Mouse (Mus musculus) forebrain, postnatal 0 days (tissue): ENCODE measurements at regions not wholly inside any gene's neighbourhood (a gene's known extent, or its start where the extent isn't known, plus 50 kb on each side); places are given as distances from the start of the nearest gene placed in this dataset.
"Not testable (repeated sequence)": the region's sequence is repeated elsewhere in the genome, so short reads cannot be mapped to it uniquely, and the experiment has no call there.

Experiments used
- ATAC-seq: fragments of 200-750 bp; cut with Nextera tagmentation; 2 replicates; pipeline ENCODE4 v1.8.0; 2017; ENCODE audit warnings: mild to moderate bottlenecking, moderate library complexity
- DNase-seq: peaks from one replicate; pipeline ENCODE4 v3.0.0-alpha.2; 2015
- H3K27ac ChIP-seq: fragments of 300-500 bp; sonication (generic); 2 replicates; pipeline ENCODE4 v1.5.1; 2014; ENCODE audit warnings: low read depth, mild to moderate bottlenecking, antibody characterized with exemption, low read length, moderate library complexity, mixed read lengths
- H3K27me3 ChIP-seq: fragments of 300-500 bp; sonication (generic); 2 replicates; pipeline ENCODE4 v1.6.1; 2014; ENCODE audit warnings: mild to moderate bottlenecking, low read length, mixed read lengths; ENCODE audit not compliant: insufficient read depth
- H3K36me3 ChIP-seq: fragments of 300-500 bp; sonication (generic); 2 replicates; pipeline ENCODE4 v1.6.1; 2014; ENCODE audit warnings: mild to moderate bottlenecking, moderate library complexity; ENCODE audit not compliant: insufficient read depth
- H3K4me1 ChIP-seq: fragments of 300-500 bp; sonication (generic); 2 replicates; pipeline ENCODE4 v1.6.1; 2014; ENCODE audit warnings: antibody characterized with exemption; ENCODE audit not compliant: insufficient read depth
- H3K4me2 ChIP-seq: fragments of 300-500 bp; sonication (generic); 2 replicates; pipeline ENCODE4 v1.6.1; 2014; ENCODE audit warnings: low read depth, mild to moderate bottlenecking, moderate library complexity
- H3K4me3 ChIP-seq: fragments of 300-500 bp; sonication (generic); 2 replicates; pipeline ENCODE4 v1.5.1; 2014; ENCODE audit warnings: low read depth, low read length, mixed read lengths
- H3K9ac ChIP-seq: fragments of 300-500 bp; sonication (generic); 2 replicates; pipeline ENCODE4 v1.6.1; 2014; ENCODE audit warnings: mild to moderate bottlenecking
- H3K9me3 ChIP-seq: fragments of 300-500 bp; sonication (generic); 2 replicates; pipeline ENCODE4 v1.6.1; 2016; ENCODE audit warnings: low read length
- CTCF ChIP-seq: sonication (generic); IDR thresholded peaks from 2 replicates; pipeline ENCODE4 v1.5.1; 2016; ENCODE audit warnings: antibody characterized with exemption, control low read depth, low read depth
- WGBS: fragments of 180-500 bp; shearing (Covaris S2); extraction: QIAGEN DNeasy Blood & Tissue Kit; methylation state at CpG from one replicate; pipeline ENCODE4 v1.1.7; 2014; 5-methylcytosine and 5-hydroxymethylcytosine counted together

- no peak for DNase-seq
- TF ChIP-seq CTCF, result no peak
- WGBS, result 35% methylated on average over 4 of the region's 4 CpGs
- Histone ChIP-seq H3K9ac (no peak overlapping the region), H3K27ac (no peak overlapping the region), H3K27me3 (no peaks in the 10 kb centered on the region), H3K9me3 (no peaks in the 10 kb centered on the region), H3K4me3 (no peak overlapping the region), H3K36me3 (no peaks in the 10 kb centered on the region), H3K4me2 (no peak overlapping the region), H3K4me1 (no peaks in the 10 kb centered on the region)
- ATAC-seq, result no peak
Measured at GRCm38 (mm10) chr11:41261254-41261653, 506.1 kb upstream of the Ccng1 start.

- H3K36me3 ChIP-seq, result no peaks in the 10 kb centered on the region
- DNase-seq (peak; percentile 18), ATAC-seq (no peak)
- no peaks in the 10 kb centered on the region for H3K27me3 ChIP-seq
- no peak overlapping the region for H3K27ac ChIP-seq
- H3K4me3 ChIP-seq, result peak overlapping the region; percentile 4; the same call in 1 of the 2 replicates
- no peaks in the 10 kb centered on the region for H3K9me3 ChIP-seq
- H3K4me2 ChIP-seq, result peak overlapping the region; percentile 23
- WGBS, result 38% methylated on average over 18 of the region's 18 CpGs
- H3K4me1 ChIP-seq, result no peaks in the 10 kb centered on the region
- no peak for TF ChIP-seq CTCF
- no peak overlapping the region for H3K9ac ChIP-seq
Measured at GRCm38 (mm10) chr11:41259915-41260619, 505.0 kb upstream of the Ccng1 start.

- not testable (repeated sequence) for H3K4me3 ChIP-seq, DNase-seq, H3K36me3 ChIP-seq, ATAC-seq, H3K27me3 ChIP-seq, H3K9me3 ChIP-seq, H3K27ac ChIP-seq, H3K4me2 ChIP-seq, H3K4me1 ChIP-seq, H3K9ac ChIP-seq
- 27% methylated on average over 3 of the region's 3 CpGs for WGBS
Measured at GRCm38 (mm10) chr11:41214501-41214900, 459.4 kb upstream of the Ccng1 start.

- no peak overlapping the region for H3K4me3 ChIP-seq
- no peak overlapping the region for H3K27ac ChIP-seq
- peak; percentile 47; the same call in 1 of the 2 replicates for ATAC-seq
- H3K27me3 ChIP-seq, result no peaks in the 10 kb centered on the region
- H3K9ac ChIP-seq, result no peak overlapping the region
- no peaks in the 10 kb centered on the region for H3K36me3 ChIP-seq
- no peak overlapping the region for H3K4me2 ChIP-seq
- TF ChIP-seq CTCF, result peak; percentile 62
- 100% methylated on average over 1 of the region's 1 CpGs for WGBS
- no peaks in the 10 kb centered on the region for H3K4me1 ChIP-seq
- H3K9me3 ChIP-seq, result no peaks in the 10 kb centered on the region
- peak; percentile 26 for DNase-seq
Measured at GRCm38 (mm10) chr11:41202228-41202627, 447.1 kb upstream of the Ccng1 start.

GRCm38 (mm10) chr11:41193981-41194380 lies 438.9 kb upstream of the Ccng1 start:
- no peak for ATAC-seq
- Histone ChIP-seq H3K4me3 (no peak overlapping the region), H3K4me1 (no peaks in the 10 kb centered on the region), H3K36me3 (no peaks in the 10 kb centered on the region), H3K9ac (no peak overlapping the region), H3K4me2 (no peak overlapping the region), H3K27ac (no peak overlapping the region), H3K9me3 (no peaks in the 10 kb centered on the region), H3K27me3 (no peaks in the 10 kb centered on the region)
- DNase-seq, result no peak
- 89% methylated on average over 3 of the region's 3 CpGs for WGBS
- no peak for TF ChIP-seq CTCF

GRCm38 (mm10) chr11:41160492-41161175 lies 405.5 kb upstream of the Ccng1 start:
- no peaks in the 10 kb centered on the region for H3K9me3 ChIP-seq
- H3K27ac ChIP-seq, result peak overlapping the region; percentile 35; the same call in 1 of the 2 replicates
- peak; percentile 16 for DNase-seq
- no peak overlapping the region for H3K9ac ChIP-seq
- H3K36me3 ChIP-seq, result no peaks in the 10 kb centered on the region
- H3K4me2 ChIP-seq, result no peak overlapping the region
- 5% methylated on average over 2 of the region's 2 CpGs for WGBS
- ATAC-seq, result no peak; the same call in 1 of the 2 replicates
- no peak for TF ChIP-seq CTCF
- peaks cover 4% of the 10 kb centered on the region; the same call in 1 of the 2 replicates for H3K4me1 ChIP-seq
- H3K27me3 ChIP-seq, result no peaks in the 10 kb centered on the region
- H3K4me3 ChIP-seq, result no peak overlapping the region

GRCm38 (mm10) chr11:41159927-41160326 lies 404.8 kb upstream of the Ccng1 start:
- Histone ChIP-seq H3K36me3 (no peaks in the 10 kb centered on the region), H3K27me3 (no peaks in the 10 kb centered on the region), H3K9me3 (no peaks in the 10 kb centered on the region), H3K4me2 (no peak overlapping the region), H3K4me3 (no peak overlapping the region), H3K27ac (no peak overlapping the region), H3K4me1 (peaks cover 4% of the 10 kb centered on the region; the same call in 1 of the 2 replicates), H3K9ac (no peak overlapping the region)
- ATAC-seq (no peak), DNase-seq (no peak)
- 50% methylated on average over 1 of the region's 1 CpGs for WGBS
- no peak for TF ChIP-seq CTCF
